Mouse (Mus musculus) erythroblast, embryonic 14.5 days (primary cell): ENCODE measurements around the gene Grid1. TPM values are rescaled to one million over a fixed set of nuclear protein-coding genes. Genes with fewer than 3 reads are reported as not detected.

ENCODE experiments used
- H3K27me3 ChIP-seq: 2 replicates; pipeline ENCODE4 v1.6.1; 2012; ENCODE audit warnings: inconsistent platforms; ENCODE audit not compliant: control insufficient read depth
- H3K36me3 ChIP-seq: 2 replicates; pipeline ENCODE4 v1.6.1; 2012; ENCODE audit warnings: mild to moderate bottlenecking, inconsistent platforms; ENCODE audit not compliant: control insufficient read depth
- H3K4me1 ChIP-seq: 2 replicates; pipeline ENCODE4 v1.6.1; 2012; ENCODE audit warnings: inconsistent platforms; ENCODE audit not compliant: control insufficient read depth
- H3K4me3 ChIP-seq: replicated peaks from 2 replicates; pipeline ENCODE3; 2012; ENCODE audit warnings: moderate library complexity, mild to moderate bottlenecking, inconsistent platforms
- H3K9me3 ChIP-seq: 2 replicates; pipeline ENCODE4 v1.6.1; 2012; ENCODE audit warnings: low read length, inconsistent platforms, mixed read lengths; ENCODE audit not compliant: control insufficient read depth
- GATA1 ChIP-seq: IDR thresholded peaks from 2 replicates; pipeline ENCODE4 v1.6.1; 2012; ENCODE audit warnings: low read length, inconsistent platforms, mixed read lengths
- TAL1 ChIP-seq: IDR thresholded peaks from 3 replicates; pipeline ENCODE4 v1.6.1; 2012; ENCODE audit warnings: low read length, inconsistent platforms, mixed read lengths
- polyA plus RNA-seq: library from polyadenylated mRNA; stranded (reverse); fragments of >175 nt; gene quantifications from 2 replicates; pipeline ENCODE4 v1.2.3, GENCODE M21; 2012

Gene Grid1
- not detected in 2 replicates for polyA plus RNA-seq

DNA sequence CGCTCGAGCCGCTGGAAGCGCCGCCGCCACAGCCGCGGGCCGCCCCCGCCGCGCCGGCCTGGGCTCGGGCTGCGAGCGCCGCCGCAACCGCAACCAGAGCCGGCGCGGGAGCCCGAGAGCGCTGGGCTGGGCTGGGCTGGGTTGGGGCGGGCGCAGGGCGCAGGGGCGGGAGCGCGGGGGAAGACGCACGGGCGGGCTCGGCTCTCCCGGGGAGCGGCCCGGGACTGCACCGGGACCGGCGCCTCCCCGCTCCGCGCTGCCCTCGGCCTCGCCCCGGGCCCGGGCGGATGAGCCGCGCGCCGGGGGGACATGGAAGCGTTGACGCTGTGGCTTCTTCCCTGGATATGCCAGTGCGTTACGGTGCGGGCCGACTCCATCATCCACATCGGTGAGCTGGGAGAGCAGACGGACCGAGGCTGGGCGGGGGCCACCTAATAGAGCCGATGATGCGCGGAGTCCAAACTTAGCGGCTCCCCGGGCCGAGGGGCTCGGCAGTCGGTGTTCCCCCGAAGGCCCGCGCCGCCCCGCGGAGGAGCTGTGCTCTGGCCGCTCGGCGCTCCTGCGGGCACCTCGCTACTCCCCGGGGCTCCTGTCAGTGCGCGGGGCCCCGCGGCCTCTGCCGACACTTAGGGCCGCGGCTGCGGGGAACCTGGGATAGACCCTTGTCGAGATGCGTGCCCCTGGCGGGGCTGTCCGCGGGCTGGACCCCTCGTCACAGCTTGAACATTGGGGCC, at the start of gene Grid1:
Gene Grid1, plus strand, starts transcription at position 190 of the 734 bp plus-strand sequence.
- Histone ChIP-seq H3K36me3 (no peaks in the 10 kb centered on the region), H3K9me3 (peaks cover 4% of the 10 kb centered on the region; the same call in 1 of the 2 replicates), H3K4me3 (no peak within 1 kb of the TSS), H3K4me1 (no peaks in the 10 kb centered on the region), H3K27me3 (peaks cover 81% of the 10 kb centered on the region)
- TF ChIP-seq GATA1 = no peak
- no peak for TF ChIP-seq TAL1

GRCm38 (mm10) chr14:34770467-34770866, 49.4 kb upstream of the Grid1 start:
- H3K4me3 ChIP-seq = no peak overlapping the region
- TF ChIP-seq TAL1 (no peak), GATA1 (no peak)
- peaks cover 30% of the 10 kb centered on the region for H3K4me1 ChIP-seq
- H3K9me3 ChIP-seq = no peaks in the 10 kb centered on the region
- H3K36me3 ChIP-seq = no peaks in the 10 kb centered on the region
- peaks cover 14% of the 10 kb centered on the region for H3K27me3 ChIP-seq

- Histone ChIP-seq H3K4me1 (peaks cover 30% of the 10 kb centered on the region), H3K27me3 (peaks cover 14% of the 10 kb centered on the region), H3K36me3 (no peaks in the 10 kb centered on the region), H3K4me3 (no peak overlapping the region), H3K9me3 (no peaks in the 10 kb centered on the region)
- TF ChIP-seq GATA1 = no peak
- TF ChIP-seq TAL1 = no peak
Observed at GRCm38 (mm10) chr14:34771601-34772000, 48.3 kb upstream of the Grid1 start.

- Histone ChIP-seq H3K4me3 (no peak overlapping the region), H3K27me3 (peaks cover 14% of the 10 kb centered on the region), H3K9me3 (no peaks in the 10 kb centered on the region), H3K36me3 (no peaks in the 10 kb centered on the region), H3K4me1 (peaks cover 30% of the 10 kb centered on the region)
- no peak for TF ChIP-seq GATA1
- no peak for TF ChIP-seq TAL1
Observed at GRCm38 (mm10) chr14:34772132-34772531, 47.8 kb upstream of the Grid1 start.

GRCm38 (mm10) chr14:34773681-34774080, 46.2 kb upstream of the Grid1 start:
- TF ChIP-seq GATA1 = no peak
- TF ChIP-seq TAL1 = no peak
- no peaks in the 10 kb centered on the region for H3K9me3 ChIP-seq
- H3K36me3 ChIP-seq = no peaks in the 10 kb centered on the region
- H3K27me3 ChIP-seq = peaks cover 14% of the 10 kb centered on the region
- peaks cover 21% of the 10 kb centered on the region for H3K4me1 ChIP-seq
- no peak overlapping the region for H3K4me3 ChIP-seq

- TF ChIP-seq GATA1 = no peak
- TF ChIP-seq TAL1 = no peak
- H3K9me3 ChIP-seq = no peaks in the 10 kb centered on the region
- peaks cover 11% of the 10 kb centered on the region for H3K27me3 ChIP-seq
- no peak overlapping the region for H3K4me3 ChIP-seq
- peaks cover 15% of the 10 kb centered on the region for H3K4me1 ChIP-seq
- H3K36me3 ChIP-seq = no peaks in the 10 kb centered on the region
Observed at GRCm38 (mm10) chr14:34774231-34774630, 45.7 kb upstream of the Grid1 start.

DNA sequence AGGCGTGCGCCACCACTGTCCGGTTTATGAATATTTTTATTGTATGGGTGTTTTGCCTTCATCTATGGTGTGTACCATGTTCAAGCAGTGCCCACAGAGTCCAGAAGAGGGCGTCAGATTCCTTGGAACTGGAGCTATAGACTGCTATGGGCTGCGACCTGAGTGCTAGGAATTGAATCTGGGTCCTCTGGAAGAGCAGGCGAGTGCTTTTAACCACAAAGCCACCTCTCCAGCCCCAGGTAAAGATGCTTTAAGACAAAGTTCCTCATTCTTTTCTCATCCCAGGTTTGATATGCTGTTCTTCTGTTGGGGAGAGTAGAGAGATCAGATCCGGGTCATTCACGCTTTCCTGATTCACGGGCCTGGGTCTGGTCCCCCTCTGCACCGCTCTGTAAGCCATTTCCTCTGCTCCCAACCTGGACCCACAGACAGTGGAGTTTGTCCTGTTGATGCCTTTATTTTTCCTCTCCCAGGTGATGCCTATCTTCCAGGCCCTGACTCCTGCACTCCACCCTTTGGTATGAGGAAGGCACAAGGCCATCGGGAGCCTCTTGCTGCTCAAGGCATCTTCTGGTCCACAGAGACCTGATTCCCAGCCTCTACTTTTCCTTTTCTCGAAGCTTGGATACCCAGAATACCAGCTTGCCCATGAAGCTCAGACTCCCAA, 43.1 kb upstream of the Grid1 start:
- TF ChIP-seq TAL1 (no peak), GATA1 (no peak)
- Histone ChIP-seq H3K4me1 (no peaks in the 10 kb centered on the region), H3K4me3 (no peak overlapping the region), H3K36me3 (no peaks in the 10 kb centered on the region), H3K9me3 (no peaks in the 10 kb centered on the region), H3K27me3 (no peaks in the 10 kb centered on the region; the same call in 1 of the 2 replicates)

DNA sequence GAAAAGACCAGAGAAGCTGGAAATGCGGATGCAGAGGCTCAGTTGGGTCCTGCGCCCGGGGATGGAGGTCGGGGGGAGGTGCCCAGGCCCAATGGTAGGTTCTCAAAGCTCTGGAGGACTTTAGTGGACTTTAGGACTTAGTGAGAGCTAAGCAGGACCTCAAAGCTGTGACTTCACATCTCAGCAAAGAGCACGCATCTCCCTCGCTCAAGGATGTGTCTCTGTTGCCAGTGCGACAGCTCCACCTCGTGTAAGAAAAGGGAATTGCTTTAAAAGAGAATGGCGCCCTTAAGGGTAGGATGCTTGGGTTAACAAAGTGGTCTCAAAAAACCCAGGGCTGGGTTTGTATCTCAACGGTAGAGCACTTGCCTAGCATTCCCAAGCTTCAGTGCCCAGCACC, 42.1 kb upstream of the Grid1 start:
- H3K36me3 ChIP-seq = no peaks in the 10 kb centered on the region
- no peaks in the 10 kb centered on the region for H3K9me3 ChIP-seq
- TF ChIP-seq TAL1 = no peak
- TF ChIP-seq GATA1 = no peak

DNA sequence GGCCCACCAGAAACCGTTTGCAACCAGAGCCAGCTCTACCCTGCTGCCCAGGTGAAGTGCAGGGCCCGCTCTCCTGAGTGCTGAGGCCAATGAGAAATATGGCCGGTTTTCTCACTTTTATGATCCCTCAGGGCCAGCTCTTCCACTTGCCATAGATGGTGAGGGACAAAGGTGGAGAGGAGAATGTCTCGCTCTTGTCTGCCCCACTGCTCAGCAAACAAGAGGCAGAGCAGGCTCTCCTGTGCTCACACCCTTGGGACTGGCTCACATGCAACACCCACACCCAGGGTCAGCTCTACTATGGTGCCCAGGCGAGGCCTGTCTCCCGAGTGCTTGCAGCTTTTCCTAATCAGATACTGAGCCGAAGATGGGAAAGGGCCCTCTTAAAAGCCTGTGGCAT, 41.1 kb upstream of the Grid1 start:
- H3K4me1 ChIP-seq = no peaks in the 10 kb centered on the region
- TF ChIP-seq TAL1 = no peak
- no peak for TF ChIP-seq GATA1
- H3K4me3 ChIP-seq = no peak overlapping the region
- H3K27me3 ChIP-seq = no peaks in the 10 kb centered on the region
- no peaks in the 10 kb centered on the region for H3K9me3 ChIP-seq
- H3K36me3 ChIP-seq = no peaks in the 10 kb centered on the region

More for the DNA sequence above, 42.1 kb upstream of the Grid1 start:
- H3K4me3 ChIP-seq = no peak overlapping the region
- H3K27me3 ChIP-seq = no peaks in the 10 kb centered on the region
- no peaks in the 10 kb centered on the region for H3K4me1 ChIP-seq
